Mouse (Mus musculus) E14TG2a.4 (cell line): ENCODE measurements around the gene Dscaml1.

Experiments used
- CTCF ChIP-seq: conservative IDR thresholded peaks from 2 replicates; pipeline ENCODE4 v1.5.1; 2014; ENCODE audit warnings: low read length
- NANOG ChIP-seq: IDR thresholded peaks from 2 replicates; pipeline ENCODE4 v1.6.1; 2014; ENCODE audit warnings: borderline replicate concordance, low read length, mixed read lengths

- TF ChIP-seq CTCF (no peak), NANOG (no peak)
Observed at GRCm38 (mm10) chr9:45572787-45573492, 146.5 kb downstream of the Dscaml1 start.
